Mouse (Mus musculus): Measurements from ENCODE around the gene Olfr318. TPM values are rescaled to one million over a fixed set of nuclear protein-coding genes. Genes with fewer than 3 reads are reported as not detected.
A peak's percentile ranks its signal among the peaks of the same experiment; 100 is the strongest.

Gene Olfr318
- polyA plus RNA-seq, 1 experiment from 2014 or later: not detected

DNA sequence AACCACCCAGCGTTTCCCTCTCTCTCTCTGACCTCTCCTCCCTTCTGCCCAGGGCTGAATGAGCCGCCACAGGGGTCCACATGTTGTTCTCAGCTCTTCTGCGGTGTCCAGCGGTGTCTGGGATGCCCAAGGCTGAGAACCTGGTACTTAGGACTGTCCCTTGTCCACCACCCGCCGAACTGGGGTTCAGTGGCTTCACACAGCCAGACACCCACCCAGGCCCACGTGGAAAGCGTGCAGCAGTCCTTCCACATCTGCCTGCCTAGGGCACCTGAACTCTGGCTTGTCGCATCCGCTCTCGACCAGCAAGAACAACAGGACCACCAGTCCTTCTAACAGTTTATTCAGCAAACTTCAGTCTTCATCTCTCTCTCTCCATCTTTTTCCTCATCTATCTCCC is 14.7 kb downstream of the Olfr318 start:
- no peak for ATAC-seq (ENCODE audit: low FRiP score, low TSS enrichment)
- no peaks in the 10 kb centered on the region for H3K9me3 ChIP-seq (ENCODE audit: control insufficient read depth, low read length)
- no peak for DNase-seq
- no peaks in the 10 kb centered on the region for H3K4me1 ChIP-seq (ENCODE audit: control insufficient read depth, insufficient read depth, low read length)
- no peaks in the 10 kb centered on the region for H3K36me3 ChIP-seq (ENCODE audit: control insufficient read depth, insufficient read depth, low read length)
- WGBS: 79% methylated on average over 11 of the region's 11 CpGs
- H3K27ac ChIP-seq (replicated peaks; ENCODE audit: low read depth, low read length): no peak overlapping the region
- H3K4me3 ChIP-seq (replicated peaks; ENCODE audit: low read depth, low read length): no peak overlapping the region
- H3K4me2 ChIP-seq (ENCODE audit: low read length): no peak overlapping the region
- H3K27me3 ChIP-seq (ENCODE audit: control insufficient read depth, insufficient read depth, low read length): no peaks in the 10 kb centered on the region
- H3K9ac ChIP-seq (replicated peaks; ENCODE audit: low read length): no peak overlapping the region

DNA sequence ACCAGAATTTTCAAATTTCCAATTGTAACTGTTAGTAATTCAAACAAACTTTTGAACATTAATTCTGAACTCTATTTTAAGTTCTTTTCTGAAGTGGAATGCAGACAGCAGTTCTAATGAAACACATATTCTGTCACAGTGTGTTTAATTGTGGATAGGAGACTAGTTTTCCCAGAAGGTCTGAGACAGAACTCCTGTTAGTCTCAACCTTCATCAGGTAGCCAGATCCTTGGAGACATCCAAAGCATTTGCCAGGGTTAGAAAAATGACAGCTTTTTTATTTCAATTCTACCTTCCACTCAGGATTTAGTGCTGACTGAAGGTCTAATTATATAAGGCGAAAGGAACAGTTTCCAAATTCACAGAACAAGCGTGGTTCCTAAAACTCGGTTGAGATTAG is 25.0 kb downstream of the Olfr318 start, which contains the start of gene Olfr319:
Gene Olfr319 (plus strand): TSS at position 301 of the 400 bp plus-strand sequence.
- no peaks in the 10 kb centered on the region for H3K4me1 ChIP-seq (ENCODE audit: control insufficient read depth, insufficient read depth, low read length)
- no peaks in the 10 kb centered on the region for H3K27me3 ChIP-seq (ENCODE audit: control insufficient read depth, insufficient read depth, low read length)
- no peak within 1 kb of the TSS for H3K4me3 ChIP-seq (replicated peaks; ENCODE audit: low read depth, low read length)
- no peak for ATAC-seq (ENCODE audit: low FRiP score, low TSS enrichment)
- 0 out of 2 replicates have a peak, but pooled peaks cover 13% of the 10 kb centered on the region for H3K9me3 ChIP-seq (ENCODE audit: control insufficient read depth, low read length)
- WGBS: 88% methylated on average over 3 of the region's 3 CpGs
- no peak within 1 kb of the TSS for H3K4me2 ChIP-seq (ENCODE audit: low read length)
- no peak within 1 kb of the TSS for H3K9ac ChIP-seq (replicated peaks; ENCODE audit: low read length)
- H3K27ac ChIP-seq (replicated peaks; ENCODE audit: low read depth, low read length): no peak within 1 kb of the TSS
- no peak for DNase-seq
- H3K36me3 ChIP-seq (ENCODE audit: control insufficient read depth, insufficient read depth, low read length): no peaks in the 10 kb centered on the region

DNA sequence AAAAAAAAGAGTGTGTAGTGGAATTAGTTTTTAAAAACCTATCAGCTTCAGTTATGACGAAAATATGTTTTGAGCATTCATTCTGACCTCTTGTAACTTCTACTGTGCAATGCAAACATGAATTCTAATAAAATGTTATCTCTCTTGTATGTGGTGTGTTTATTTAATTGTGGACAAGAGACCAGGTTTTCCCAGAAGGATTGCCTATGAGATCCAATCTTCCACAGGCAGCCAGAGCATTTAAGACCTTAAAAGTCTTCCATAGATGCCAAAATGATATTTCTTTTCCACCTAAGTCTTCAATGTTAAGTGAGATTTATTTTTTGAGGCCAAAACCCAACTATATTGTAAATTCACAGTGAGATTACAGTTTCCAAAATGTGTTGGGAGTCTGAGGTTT is 43.0 kb downstream of the Olfr318 start, which contains the start of gene Olfr320:
Gene Olfr320 (plus strand): TSS at position 301 of the 400 bp plus-strand sequence.
- 81% methylated on average over 1 of the region's 1 CpGs for WGBS
- no peaks in the 10 kb centered on the region for H3K36me3 ChIP-seq (ENCODE audit: control insufficient read depth, insufficient read depth, low read length)
- no peak for ATAC-seq (ENCODE audit: low FRiP score, low TSS enrichment)

DNA sequence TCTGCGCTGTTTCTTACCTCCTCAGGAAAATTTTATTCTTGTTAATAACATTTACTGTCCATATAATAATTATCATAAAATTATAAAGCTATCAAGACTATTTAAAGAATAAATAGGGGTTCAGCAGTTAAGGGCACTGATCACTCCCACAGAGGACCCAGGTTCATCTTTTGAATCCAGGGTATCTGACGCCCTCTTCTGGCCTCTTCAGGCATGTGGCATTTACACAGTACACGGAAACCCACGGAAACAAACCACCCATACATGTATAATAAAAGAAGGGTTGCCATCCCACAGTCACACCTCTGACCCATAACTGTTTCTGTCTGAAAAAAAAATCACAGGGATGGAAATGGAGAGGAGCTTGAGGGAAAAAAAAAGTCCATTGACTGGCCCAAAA is 52.0 kb downstream of the Olfr318 start:
- WGBS: 55% methylated on average over 4 of the region's 4 CpGs
- Histone ChIP-seq H3K4me3 (replicated peaks; ENCODE audit: low read depth, low read length) (no peak overlapping the region), H3K27ac (replicated peaks; ENCODE audit: low read depth, low read length) (no peak overlapping the region), H3K9ac (replicated peaks; ENCODE audit: low read length) (no peak overlapping the region), H3K4me2 (ENCODE audit: low read length) (no peak overlapping the region), H3K4me1 (ENCODE audit: control insufficient read depth, insufficient read depth, low read length) (no peaks in the 10 kb centered on the region), H3K27me3 (ENCODE audit: control insufficient read depth, insufficient read depth, low read length) (no peaks in the 10 kb centered on the region), H3K9me3 (ENCODE audit: control insufficient read depth, low read length) (no peaks in the 10 kb centered on the region), H3K36me3 (ENCODE audit: control insufficient read depth, insufficient read depth, low read length) (no peaks in the 10 kb centered on the region)
- ATAC-seq (ENCODE audit: low FRiP score, low TSS enrichment) (no peak), DNase-seq (peak; percentile 4)

More for the DNA sequence above, 43.0 kb downstream of the Olfr318 start, which contains the start of gene Olfr320:
- Histone ChIP-seq H3K9ac (replicated peaks; ENCODE audit: low read length) (no peak within 1 kb of the TSS), H3K27me3 (ENCODE audit: control insufficient read depth, insufficient read depth, low read length) (no peaks in the 10 kb centered on the region), H3K27ac (replicated peaks; ENCODE audit: low read depth, low read length) (no peak within 1 kb of the TSS), H3K4me3 (replicated peaks; ENCODE audit: low read depth, low read length) (no peak within 1 kb of the TSS), H3K4me2 (ENCODE audit: low read length) (no peak within 1 kb of the TSS), H3K9me3 (ENCODE audit: control insufficient read depth, low read length) (no peaks in the 10 kb centered on the region), H3K4me1 (ENCODE audit: control insufficient read depth, insufficient read depth, low read length) (no peaks in the 10 kb centered on the region)
- DNase-seq: no peak

DNA sequence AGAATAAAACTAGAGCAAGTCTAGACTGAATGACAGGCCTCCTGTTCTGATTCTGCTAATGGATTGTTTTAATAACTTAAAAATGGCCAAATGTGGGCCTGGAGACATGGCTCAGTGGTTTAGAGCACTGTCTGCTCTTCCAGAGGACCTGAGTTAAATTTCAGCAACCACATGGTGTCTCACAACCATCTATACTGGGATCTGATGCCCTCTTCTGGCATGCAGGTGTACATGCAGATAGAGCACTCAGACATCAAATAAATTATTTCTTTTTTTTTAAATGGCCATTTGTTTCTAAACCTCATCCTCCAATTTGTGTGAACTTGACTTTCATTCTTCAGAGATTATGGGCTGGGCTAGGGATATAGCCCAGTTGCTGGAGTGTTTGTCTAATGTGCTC is 54.6 kb downstream of the Olfr318 start:
- ATAC-seq (ENCODE audit: low FRiP score, low TSS enrichment) (no peak), DNase-seq (no peak)
- H3K4me3 ChIP-seq (replicated peaks; ENCODE audit: low read depth, low read length): no peak overlapping the region
- H3K4me1 ChIP-seq (ENCODE audit: control insufficient read depth, insufficient read depth, low read length): no peaks in the 10 kb centered on the region
- no peak overlapping the region for H3K4me2 ChIP-seq (ENCODE audit: low read length)
- H3K9me3 ChIP-seq (ENCODE audit: control insufficient read depth, low read length): no peaks in the 10 kb centered on the region
- H3K9ac ChIP-seq (replicated peaks; ENCODE audit: low read length): no peak overlapping the region
- no peaks in the 10 kb centered on the region for H3K36me3 ChIP-seq (ENCODE audit: control insufficient read depth, insufficient read depth, low read length)
- H3K27me3 ChIP-seq (ENCODE audit: control insufficient read depth, insufficient read depth, low read length): no peaks in the 10 kb centered on the region
- H3K27ac ChIP-seq (replicated peaks; ENCODE audit: low read depth, low read length): no peak overlapping the region

Other genes starting within 250 kb of the Olfr318 start
- not detected in 2 replicates for gene Olfr332, start 231.5 kb downstream of the Olfr318 start, polyA plus RNA-seq (2014; fragmentation: Nextera tagmentation; extraction: Ambion mirVana)
- gene Olfr331, start 221.4 kb downstream of the Olfr318 start, polyA plus RNA-seq (2014; fragmentation: Nextera tagmentation; extraction: Ambion mirVana): not detected in 2 replicates
- gene Olfr330, start 189.2 kb downstream of the Olfr318 start, polyA plus RNA-seq (2014; fragmentation: Nextera tagmentation; extraction: Ambion mirVana): not detected in 2 replicates
- not detected in 2 replicates for gene Olfr329-ps, start 177.6 kb downstream of the Olfr318 start, polyA plus RNA-seq (2014; fragmentation: Nextera tagmentation; extraction: Ambion mirVana)
- gene Olfr328, start 168.4 kb downstream of the Olfr318 start, polyA plus RNA-seq (2014; fragmentation: Nextera tagmentation; extraction: Ambion mirVana): 0.12 TPM in 1 of 2 replicates, not detected in the other
- not detected in 2 replicates for gene Olfr224, start 153.5 kb downstream of the Olfr318 start, polyA plus RNA-seq (2014; fragmentation: Nextera tagmentation; extraction: Ambion mirVana)
- not detected in 2 replicates for gene Olfr325, start 146.3 kb downstream of the Olfr318 start, polyA plus RNA-seq (2014; fragmentation: Nextera tagmentation; extraction: Ambion mirVana)
- gene Olfr324, start 128.9 kb downstream of the Olfr318 start, polyA plus RNA-seq (2014; fragmentation: Nextera tagmentation; extraction: Ambion mirVana): not detected in 2 replicates
- not detected in 2 replicates for gene 2210407C18Rik, start 107.9 kb downstream of the Olfr318 start, polyA plus RNA-seq (2014; fragmentation: Nextera tagmentation; extraction: Ambion mirVana)
- gene Olfr323, start 93.5 kb downstream of the Olfr318 start, polyA plus RNA-seq (2014; fragmentation: Nextera tagmentation; extraction: Ambion mirVana): not detected in 2 replicates
- 0.09 and 0.16 TPM in 2 replicates for gene Trim58, start 83.5 kb downstream of the Olfr318 start, polyA plus RNA-seq (2014; fragmentation: Nextera tagmentation; extraction: Ambion mirVana)
- not detected in 2 replicates for gene Olfr322, start 65.2 kb downstream of the Olfr318 start, polyA plus RNA-seq (2014; fragmentation: Nextera tagmentation; extraction: Ambion mirVana)
- not detected in 2 replicates for gene Olfr320, start 42.9 kb downstream of the Olfr318 start, polyA plus RNA-seq (2014; fragmentation: Nextera tagmentation; extraction: Ambion mirVana)
- gene Olfr319, start 24.9 kb downstream of the Olfr318 start, polyA plus RNA-seq (2014; fragmentation: Nextera tagmentation; extraction: Ambion mirVana): not detected in 2 replicates
- 0.19 and 0.25 TPM in 2 replicates for gene Olfr317, start 15.2 kb upstream of the Olfr318 start, polyA plus RNA-seq (2014; fragmentation: Nextera tagmentation; extraction: Ambion mirVana)
- gene Olfr316, start 28.7 kb upstream of the Olfr318 start, polyA plus RNA-seq (2014; fragmentation: Nextera tagmentation; extraction: Ambion mirVana): not detected in 2 replicates
- not detected in 2 replicates for gene Olfr315, start 49.2 kb upstream of the Olfr318 start, polyA plus RNA-seq (2014; fragmentation: Nextera tagmentation; extraction: Ambion mirVana)
- gene Olfr314, start 58.9 kb upstream of the Olfr318 start, polyA plus RNA-seq (2014; fragmentation: Nextera tagmentation; extraction: Ambion mirVana): not detected in 2 replicates
- gene Fam183b, start 77.9 kb upstream of the Olfr318 start, polyA plus RNA-seq (2014; fragmentation: Nextera tagmentation; extraction: Ambion mirVana): 6.6 and 11.4 TPM in 2 replicates
- not detected in 2 replicates for gene Olfr313, start 91.0 kb upstream of the Olfr318 start, polyA plus RNA-seq (2014; fragmentation: Nextera tagmentation; extraction: Ambion mirVana)
- not detected in 2 replicates for gene Olfr312, start 105.2 kb upstream of the Olfr318 start, polyA plus RNA-seq (2014; fragmentation: Nextera tagmentation; extraction: Ambion mirVana)
- gene Olfr311, start 115.2 kb upstream of the Olfr318 start, polyA plus RNA-seq (2014; fragmentation: Nextera tagmentation; extraction: Ambion mirVana): not detected in 2 replicates
- gene Gm12258, start 123.1 kb upstream of the Olfr318 start, polyA plus RNA-seq (2014; fragmentation: Nextera tagmentation; extraction: Ambion mirVana): 23.7 and 26.8 TPM in 2 replicates
- 9.1 and 14.4 TPM in 2 replicates for gene 2810021J22Rik, start 143.2 kb upstream of the Olfr318 start, polyA plus RNA-seq (2014; fragmentation: Nextera tagmentation; extraction: Ambion mirVana)
- 5.9 and 9.1 TPM in 2 replicates for gene Zfp39, start 180.2 kb upstream of the Olfr318 start, polyA plus RNA-seq (2014; fragmentation: Nextera tagmentation; extraction: Ambion mirVana)
- gene Btnl10, start 193.9 kb upstream of the Olfr318 start, polyA plus RNA-seq (2014; fragmentation: Nextera tagmentation; extraction: Ambion mirVana): 0.09 TPM in 1 of 2 replicates, not detected in the other
- 641 and 678 TPM in 2 replicates for gene Rnf187, start 214.9 kb upstream of the Olfr318 start, polyA plus RNA-seq (2014; fragmentation: Nextera tagmentation; extraction: Ambion mirVana)
- gene Hist3h2ba, start 224.9 kb upstream of the Olfr318 start, polyA plus RNA-seq (2014; fragmentation: Nextera tagmentation; extraction: Ambion mirVana): 239 and 784 TPM in 2 replicates
- gene Hist3h2a, start 230.7 kb upstream of the Olfr318 start, polyA plus RNA-seq (2014; fragmentation: Nextera tagmentation; extraction: Ambion mirVana): 129 and 130 TPM in 2 replicates
- 1.1 and 1.3 TPM in 2 replicates for gene Trim17, start 230.7 kb upstream of the Olfr318 start, polyA plus RNA-seq (2014; fragmentation: Nextera tagmentation; extraction: Ambion mirVana)

Measured in midbrain, embryonic 14.5 days (tissue).